Mouse (Mus musculus) T-helper 2 cell (primary cell): ENCODE results near the gene Bloc1s1.

Experiments used
- in situ Hi-C: fragments of 300-600 bp; cut with MboI, MseI; formaldehyde crosslinking; loops from one replicate; pipeline ENCODE4 v1.15.1; 2025; ENCODE audit warnings: high pct_unique_total_duplicates

Bloc1s1 gene

GRCm38 (mm10) chr10:128888941-128889827 lies 34.7 kb downstream of the Bloc1s1 start:
- in situ Hi-C loops = no loop called here

- in situ Hi-C loops = no loop called here
These were observed 41.8 kb downstream of the Bloc1s1 start for GRCm38 (mm10) chr10:128882067-128882466.

DNA sequence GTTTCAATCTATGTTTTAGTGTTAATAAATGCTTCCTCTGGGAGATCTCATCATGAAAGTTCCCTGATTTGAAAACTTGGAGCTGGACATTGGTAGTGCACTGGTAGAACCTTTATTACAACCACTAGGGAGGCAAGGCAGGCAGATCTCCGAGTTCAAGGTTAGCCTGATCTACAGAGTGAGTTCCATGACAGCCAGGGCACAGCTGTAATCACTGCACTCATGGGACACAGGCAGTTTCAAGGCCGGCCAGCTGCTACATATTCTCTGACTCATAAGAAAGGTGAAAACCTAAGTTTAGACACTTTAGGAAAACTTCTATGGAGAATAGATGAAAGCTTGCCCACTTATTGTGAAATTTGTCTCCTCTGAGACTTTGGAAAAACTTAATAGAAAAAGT lies 45.0 kb downstream of the Bloc1s1 start:
- in situ Hi-C loops = no loop called here

DNA sequence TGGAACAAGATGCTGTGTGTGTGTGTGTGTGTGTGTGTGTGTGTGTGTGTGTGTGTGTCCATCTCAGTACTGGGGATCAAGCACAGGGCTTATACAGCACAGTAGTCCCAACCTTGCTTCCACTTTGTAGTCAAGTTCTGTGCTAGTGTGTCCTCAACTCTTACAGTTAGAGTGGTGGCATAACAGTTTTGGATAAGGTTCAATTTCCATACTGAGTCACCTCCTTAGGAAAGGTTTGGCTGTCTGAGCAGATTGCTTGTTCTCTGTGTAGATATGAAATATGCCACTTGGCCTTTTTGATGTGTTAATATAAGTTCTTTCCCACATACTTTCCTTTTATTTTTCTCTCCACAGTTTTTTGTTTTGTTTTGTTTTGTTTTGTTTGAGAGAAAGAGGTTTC lies 45.5 kb downstream of the Bloc1s1 start:
- in situ Hi-C loops = no loop called here

- in situ Hi-C loops = no loop called here
These were observed 53.5 kb downstream of the Bloc1s1 start for GRCm38 (mm10) chr10:128870341-128870740.
